In the genomic region with DNA sequence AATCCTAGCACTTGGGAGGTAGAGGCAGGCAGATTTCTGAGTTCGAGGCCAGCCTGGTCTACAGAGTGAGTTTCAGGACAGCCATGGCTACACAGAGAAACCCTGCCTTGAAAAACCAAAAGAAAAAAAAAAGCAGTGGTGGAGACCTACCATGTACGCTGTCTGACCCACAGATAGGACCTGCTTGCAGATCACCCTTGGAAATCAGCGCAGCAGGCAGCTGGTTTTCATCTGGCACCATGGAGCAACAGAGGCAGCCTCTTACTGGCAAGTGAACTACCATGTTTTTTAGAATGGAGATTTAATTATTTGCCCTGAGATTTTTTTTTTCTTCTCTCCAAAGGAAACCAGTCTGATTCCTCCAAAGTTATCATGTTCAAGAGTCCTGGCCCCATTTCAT, we compare ENCODE assay signal across 7 mouse cellular contexts.
DNase-seq lines count a peak whose midpoint lies in the region; ATAC-seq and TF ChIP-seq lines count a peak whose summit lies in the region.
"Not testable (repeated sequence)": the region's sequence is repeated elsewhere in the genome, so short reads cannot be mapped to it uniquely, and the experiment has no call there.

No protein-coding gene starts in this region.

- H3K4me3 ChIP-seq in embryonic facial prominence, embryonic 11.5 days (ENCODE audit: low read depth, low read length); liver, adult 2 months (ENCODE audit: insufficient read depth, low read depth, low read length): not testable (repeated sequence)

- peak; percentile 20 for DNase-seq in MN1 (ENCODE audit: low spot score)
- peak; percentile 15 for DNase-seq in embryonic facial prominence, embryonic 11.5 days (ENCODE audit: low spot score)
- peak; percentile 94 for DNase-seq in heart, adult 11 months
- DNase-seq in heart, adult 18-20 months = peak; percentile 30 to 35
- DNase-seq in heart, adult 9 months (ENCODE audit: low spot score in 2 of 2) = peak; percentile 16 to 35
- peak; percentile 4 for DNase-seq in liver, adult 2 months (ENCODE audit: extremely low read depth, low read depth, low spot score)
- DNase-seq in lung, postnatal 36 days = peak; percentile 13

- not testable (repeated sequence) for TF ChIP-seq CTCF in liver, adult 2 months (IDR thresholded peaks at IDR 0.05; ENCODE audit: low read depth, low read length)

- not testable (repeated sequence) for H3K79me2 ChIP-seq in liver, adult 2 months (ENCODE audit: control insufficient read depth, insufficient read depth, low read length)

- H3K9me3 ChIP-seq in embryonic facial prominence, embryonic 11.5 days (replicated peaks; ENCODE audit: control insufficient read depth, low read length) = not testable (repeated sequence)

- H3K4me1 ChIP-seq in embryonic facial prominence, embryonic 11.5 days (ENCODE audit: control insufficient read depth, insufficient read depth, low read length); liver, adult 2 months (ENCODE audit: control insufficient read depth, insufficient read depth, low read length): not testable (repeated sequence)

- WGBS in embryonic facial prominence, embryonic 11.5 days = 85% methylated on average over 3 of the region's 3 CpGs
- WGBS in liver, adult 2 months = 85% methylated on average over 3 of the region's 3 CpGs

- H3K36me3 ChIP-seq in embryonic facial prominence, embryonic 11.5 days (replicated peaks; ENCODE audit: control insufficient read depth, insufficient read depth, low read depth, low read length); liver, adult 2 months (ENCODE audit: control insufficient read depth, insufficient read depth, low read length): not testable (repeated sequence)

- not testable (repeated sequence) for H3K27me3 ChIP-seq in embryonic facial prominence, embryonic 11.5 days (ENCODE audit: control insufficient read depth, insufficient read depth, low read length); liver, adult 2 months (ENCODE audit: control insufficient read depth, insufficient read depth, low read length)

- H3K27ac ChIP-seq in embryonic facial prominence, embryonic 11.5 days (replicated peaks; ENCODE audit: low read depth, low read length); liver, adult 2 months (replicated peaks; ENCODE audit: insufficient read depth, low read depth, low read length): not testable (repeated sequence)

- TF ChIP-seq POLR2A in liver, adult 2 months (IDR thresholded peaks at IDR 0.05; ENCODE audit: extremely low read depth, insufficient read depth, low read length) = not testable (repeated sequence)

- ATAC-seq in embryonic facial prominence, embryonic 11.5 days (replicated peaks; ENCODE audit: insufficient number of reproducible peaks, low FRiP score, low TSS enrichment, low read depth) = not testable (repeated sequence)

- not testable (repeated sequence) for H3K4me2 ChIP-seq in embryonic facial prominence, embryonic 11.5 days (ENCODE audit: low read depth, low read length)

- H3K9ac ChIP-seq in embryonic facial prominence, embryonic 11.5 days (replicated peaks; ENCODE audit: low read length); liver, adult 2 months (ENCODE audit: low read depth, low read length): not testable (repeated sequence)

Comparison
In these comparisons a context has a peak if more than half of its experiments do, and no peak if none do; other contexts are left out.
1. DNase-seq: peak in every context shown above with its lines; median percentile 94 in heart, adult 11 months; 32 in heart, adult 18-20 months; 26 in heart, adult 9 months; 20 in MN1; 15 in embryonic facial prominence, embryonic 11.5 days; 13 in lung, postnatal 36 days; 4 in liver, adult 2 months.